Mouse (Mus musculus) layer of hippocampus, adult 11-12 months (tissue): Measurements from ENCODE around the gene Il17rb.
A peak's percentile ranks its signal among the peaks of the same experiment; 100 is the strongest.

ENCODE experiments used
- DNase-seq: peaks from one replicate; pipeline ENCODE4 v3.0.0; 2022; ENCODE audit warnings: low spot score

Il17rb gene

GRCm38 (mm10) chr14:30016666-30017065, 8.0 kb upstream of the Il17rb start:
- DNase-seq, result no peak

DNA sequence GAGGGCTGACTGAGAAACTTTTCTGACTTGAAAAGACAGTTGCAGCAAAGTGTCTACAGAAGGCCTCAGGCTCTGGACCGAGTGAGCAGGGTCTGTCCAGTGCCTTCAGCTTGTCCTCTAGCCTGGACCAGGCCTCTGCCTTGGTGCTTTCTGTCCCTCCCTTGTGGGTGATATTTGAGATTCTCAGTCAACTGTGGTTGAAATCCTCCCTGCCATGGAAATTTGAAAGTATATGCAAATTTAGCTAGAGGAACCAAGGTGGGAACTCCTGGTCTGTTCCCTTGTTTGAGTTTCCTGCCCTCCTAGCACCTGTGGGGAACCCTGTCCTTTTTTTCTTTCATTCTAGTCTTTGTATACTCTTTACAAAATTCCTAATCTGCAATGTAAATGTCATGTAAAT, 6.3 kb upstream of the Il17rb start:
- no peak for DNase-seq

DNA sequence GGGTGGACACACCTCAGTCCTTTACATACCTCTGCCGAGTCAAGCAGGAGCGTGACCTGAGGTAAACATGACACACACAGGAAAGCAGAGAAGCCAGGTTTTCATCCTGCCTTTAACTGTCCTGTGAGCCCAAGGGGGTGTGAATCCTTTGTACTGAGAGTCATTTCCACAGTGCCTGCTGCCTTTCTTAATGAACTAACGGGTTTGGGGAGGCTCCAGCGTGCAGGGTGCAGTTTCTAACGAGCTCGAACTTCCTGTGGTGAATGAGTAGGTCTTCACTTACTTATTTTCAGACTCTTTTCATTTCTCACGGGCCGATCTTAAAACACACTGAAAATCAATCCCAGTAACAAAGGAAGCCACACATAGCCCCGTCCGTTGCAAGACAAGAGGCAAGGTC, 5.8 kb upstream of the Il17rb start:
- no peak for DNase-seq

DNA sequence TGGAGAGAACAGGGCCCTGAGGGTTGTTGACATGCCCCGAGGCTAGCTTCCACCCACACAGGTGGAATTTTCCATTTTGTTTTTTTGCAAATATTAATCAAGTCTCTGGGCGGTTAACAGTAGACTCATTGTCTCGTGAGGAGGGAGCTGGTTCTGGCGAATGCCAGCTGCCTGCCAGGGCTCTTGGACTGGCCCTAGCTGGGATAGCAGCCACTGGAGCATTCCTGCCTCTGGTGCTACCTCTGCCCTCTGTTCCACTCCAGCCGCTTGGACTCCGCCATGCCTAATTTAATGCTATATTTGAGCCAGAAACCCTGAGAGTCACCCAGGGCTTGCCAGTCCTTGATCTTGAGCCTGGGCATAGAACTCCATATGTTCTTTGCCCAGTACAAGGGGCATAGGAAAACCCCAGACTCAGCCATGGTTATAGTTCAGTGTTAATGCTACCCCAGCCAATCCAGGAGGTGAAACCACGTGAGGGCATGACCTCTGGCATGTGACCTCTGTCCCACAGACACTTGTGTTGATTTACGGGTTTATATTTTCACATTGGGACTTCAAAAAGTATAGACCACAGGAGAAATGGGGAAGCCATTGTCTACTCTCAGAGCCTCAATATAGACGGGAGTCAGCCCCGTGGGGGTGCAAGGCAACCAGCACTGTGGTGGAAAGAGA, 3.3 kb upstream of the Il17rb start:
- DNase-seq, result peak; percentile 35

GRCm38 (mm10) chr14:30009864-30010560, 1.3 kb upstream of the Il17rb start:
- peak; percentile 54 for DNase-seq

DNA sequence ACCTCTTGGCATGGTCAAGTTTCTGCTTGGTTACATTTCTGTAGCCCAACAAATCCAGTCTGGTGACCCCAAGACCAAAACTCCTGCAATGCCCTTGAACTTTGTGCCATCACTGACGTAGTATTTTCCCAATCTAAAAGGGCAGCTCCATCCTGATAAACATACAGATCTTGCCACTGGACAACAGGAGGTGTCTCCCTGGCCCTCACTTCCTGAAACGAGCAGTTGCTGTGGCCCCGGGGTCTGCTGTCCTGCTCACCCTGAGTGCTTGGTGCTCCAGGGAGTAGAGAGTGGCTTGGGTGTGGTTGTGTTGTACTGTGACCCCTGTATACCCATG, 9.3 kb downstream of the Il17rb start:
- no peak for DNase-seq

GRCm38 (mm10) chr14:29998747-29999474, 9.8 kb downstream of the Il17rb start:
- no peak for DNase-seq

GRCm38 (mm10) chr14:29997345-29997744, 11.4 kb downstream of the Il17rb start:
- no peak for DNase-seq

DNA sequence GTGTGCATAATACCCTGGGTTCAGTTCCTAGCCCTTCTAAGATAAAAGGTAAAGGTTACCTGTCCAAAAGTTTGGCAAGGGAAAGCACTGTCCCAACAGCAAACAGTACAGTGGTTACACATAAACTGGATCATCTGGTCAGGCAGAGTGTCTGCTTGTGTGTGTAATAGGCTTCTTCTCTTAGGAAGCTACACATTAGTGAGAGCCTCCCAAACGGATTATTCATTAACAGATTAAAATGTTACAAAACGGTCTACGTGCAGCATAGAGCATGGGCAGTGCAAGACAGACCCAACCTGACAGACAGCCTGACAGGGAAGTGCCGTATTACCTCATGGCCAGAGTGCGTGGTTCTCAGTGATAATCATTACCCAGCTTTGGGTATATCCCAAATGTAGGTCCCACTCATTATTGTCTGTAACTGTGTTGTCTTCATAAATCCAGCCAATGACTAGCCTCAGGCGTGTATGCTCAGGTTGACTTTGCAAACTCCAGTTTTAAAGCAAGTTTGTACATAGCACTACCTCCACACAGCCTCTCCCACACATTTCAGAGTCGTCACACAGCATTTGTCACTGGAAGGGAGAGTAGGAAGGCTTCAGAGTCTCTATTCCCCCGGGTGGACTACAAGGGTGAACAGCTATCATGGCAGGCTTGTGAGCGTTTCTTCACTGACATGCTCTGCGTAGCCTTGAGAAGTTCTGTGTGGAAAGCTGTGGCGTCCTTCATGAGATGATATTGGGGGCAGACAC, 12.5 kb downstream of the Il17rb start:
- DNase-seq, result no peak

DNA sequence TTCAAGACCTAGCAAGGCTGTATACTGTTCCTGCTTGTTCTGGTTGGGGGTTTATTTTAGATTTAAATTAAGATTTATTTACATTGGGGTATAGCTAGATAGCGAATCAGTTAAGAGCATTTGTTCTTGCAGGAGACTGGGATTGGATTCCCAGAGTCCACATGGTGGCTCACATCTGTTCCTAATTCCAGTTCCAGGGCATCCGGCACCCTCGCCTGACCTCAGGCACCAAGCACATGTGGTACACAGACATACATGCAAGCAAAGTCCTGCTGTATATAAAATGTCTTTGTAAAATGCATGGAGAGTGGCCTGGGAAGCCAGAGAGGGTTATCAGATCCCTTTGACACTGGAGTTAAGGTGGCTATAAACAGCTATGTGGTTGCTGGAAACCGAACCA, 13.7 kb downstream of the Il17rb start:
- no peak for DNase-seq

GRCm38 (mm10) chr14:29988337-29988736, 20.4 kb downstream of the Il17rb start:
- no peak for DNase-seq

GRCm38 (mm10) chr14:29987739-29988138, 21.0 kb downstream of the Il17rb start:
- no peak for DNase-seq

GRCm38 (mm10) chr14:29987276-29987675, 21.4 kb downstream of the Il17rb start:
- no peak for DNase-seq

DNA sequence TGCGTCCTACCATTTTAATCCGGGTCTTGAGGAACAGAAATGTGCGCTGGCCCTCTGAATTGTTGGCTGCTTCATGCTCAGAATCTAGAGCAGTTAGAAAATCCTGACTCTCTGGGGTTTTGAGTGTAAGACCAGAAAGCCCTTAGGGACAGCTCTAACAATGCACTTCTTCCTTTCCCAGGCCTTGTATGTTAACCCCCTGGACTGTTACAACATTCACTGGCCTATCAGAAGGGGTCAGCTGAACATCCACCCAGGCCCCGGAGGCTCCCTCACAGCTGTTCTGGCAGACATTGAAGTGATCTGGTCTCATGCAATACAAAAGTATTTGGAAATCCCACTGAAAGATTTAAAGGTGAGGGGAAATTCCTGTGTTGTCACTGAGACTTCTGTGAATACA, 22.6 kb downstream of the Il17rb start:
- DNase-seq, result no peak

GRCm38 (mm10) chr14:29980447-29981205, 28.1 kb downstream of the Il17rb start:
- no peak for DNase-seq

DNA sequence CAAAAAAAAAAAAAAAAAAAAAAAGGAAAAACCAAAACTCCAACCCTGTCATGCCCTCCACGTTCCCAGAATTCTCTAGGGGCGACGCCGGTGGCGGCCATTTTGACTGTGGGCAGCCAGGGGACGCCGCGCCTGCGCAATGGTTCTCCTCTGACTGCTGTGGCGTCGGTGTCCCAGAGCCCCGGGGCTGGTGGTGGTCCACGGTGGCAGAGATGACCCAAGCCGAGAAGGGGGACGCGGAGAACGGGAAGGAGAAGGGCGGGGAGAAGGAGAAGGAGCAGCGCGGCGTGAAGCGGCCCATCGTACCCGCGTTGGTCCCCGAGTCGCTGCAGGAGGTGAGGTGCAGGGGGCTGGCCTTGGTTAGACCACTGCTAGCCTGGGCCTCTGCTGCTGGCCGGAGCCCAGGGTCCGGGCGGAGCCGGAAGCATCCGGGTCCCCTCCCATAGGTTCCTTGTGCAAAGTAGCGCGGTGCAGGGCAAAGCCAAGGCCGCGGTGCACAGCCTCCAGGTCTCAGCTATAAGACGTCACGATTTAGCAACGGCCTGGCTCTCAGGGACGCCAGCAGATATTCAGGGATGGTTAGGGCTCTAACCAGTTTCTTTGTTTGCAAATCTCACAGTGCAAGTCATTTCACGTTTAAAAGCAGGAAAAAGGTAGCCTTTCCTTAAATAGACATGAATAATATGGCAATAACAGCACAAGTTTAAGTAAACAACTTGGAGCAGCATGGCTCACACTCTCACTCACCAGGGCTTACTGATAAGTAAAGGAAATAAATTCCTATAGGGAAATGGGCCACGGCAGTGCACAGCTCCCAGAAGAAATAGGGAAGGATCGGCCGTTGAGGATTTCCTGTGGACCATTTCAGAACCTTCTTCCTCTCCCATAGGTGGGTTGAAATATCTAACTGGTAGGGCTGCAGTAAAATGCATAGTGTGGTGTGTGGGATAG, 30.2 kb downstream of the Il17rb start, which contains the start of gene Actr8:
Gene Actr8, plus strand, starts transcription at position 84 of the 951 bp plus-strand sequence.
- peak; percentile 90 for DNase-seq

DNA sequence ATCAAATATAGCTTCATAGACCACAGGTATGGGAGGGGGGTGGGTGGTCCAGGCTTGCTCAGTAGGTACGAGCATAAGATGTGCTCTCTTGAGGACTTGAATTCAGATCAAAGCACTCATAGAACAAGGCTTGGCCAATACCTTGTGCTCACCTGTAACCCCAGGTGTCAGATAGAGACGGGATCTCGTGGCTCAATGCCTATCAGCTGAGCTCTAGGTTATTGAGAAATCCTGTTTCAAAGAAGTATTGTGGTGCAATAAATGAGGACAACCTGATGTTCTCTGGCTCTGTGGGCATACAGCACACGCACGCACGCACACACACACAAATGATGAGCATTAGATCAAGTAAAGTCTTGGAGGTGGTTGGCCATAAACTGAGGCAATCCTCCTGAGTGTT, 31.8 kb downstream of the Il17rb start:
- no peak for DNase-seq

- no peak for DNase-seq
Measured at GRCm38 (mm10) chr14:29971993-29972392, 36.7 kb downstream of the Il17rb start.

DNA sequence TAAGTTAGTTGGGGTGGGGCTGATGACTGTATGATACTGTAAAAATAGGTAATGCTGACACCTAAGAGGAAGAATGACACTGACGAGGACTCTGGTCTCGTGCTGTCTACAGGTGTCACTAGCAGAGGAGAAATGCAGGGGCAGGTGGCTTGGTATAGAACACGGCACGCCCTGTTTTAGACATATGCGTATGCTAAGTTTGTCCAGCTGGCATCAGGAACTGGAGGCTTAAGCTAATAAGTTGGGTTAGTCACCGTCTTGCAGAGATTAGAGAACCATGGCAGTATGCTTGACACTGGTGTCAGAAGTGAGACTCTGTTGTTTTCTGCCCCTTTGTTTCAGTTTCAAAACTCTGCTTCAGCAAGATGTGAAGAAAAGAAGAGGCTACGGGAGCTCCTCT, 37.2 kb downstream of the Il17rb start:
- DNase-seq, result no peak

- peak; percentile 98 for DNase-seq
Measured at GRCm38 (mm10) chr14:29968075-29968821, 40.4 kb downstream of the Il17rb start, which contains the start of gene Selenok. TSS of gene Selenok (plus strand) at chr14:29968308.
